Mouse (Mus musculus): ENCODE data around the gene Ciapin1. TPM values are rescaled to one million over a fixed set of nuclear protein-coding genes. Genes with fewer than 3 reads are reported as not detected.

The Ciapin1 gene
- polyA plus RNA-seq, 1 experiment from 2014 or later: 188 TPM

GRCm38 (mm10) chr8:94773048-94773447 lies 65.1 kb downstream of the Ciapin1 start:
- 0 out of 2 replicates have a peak, but pooled peaks have one; percentile 2 for ATAC-seq
- no peaks in the 10 kb centered on the region for H3K27me3 ChIP-seq (ENCODE audit: control insufficient read depth, insufficient read depth, low read depth, low read length)
- 0 out of 2 replicates have a peak overlapping the region, but pooled peaks have one; percentile 73 for H3K27ac ChIP-seq (ENCODE audit: low read length)
- H3K4me1 ChIP-seq (ENCODE audit: control insufficient read depth, insufficient read depth, low read length): peaks cover 22% of the 10 kb centered on the region
- no peaks in the 10 kb centered on the region for H3K9me3 ChIP-seq (replicated peaks; ENCODE audit: control insufficient read depth, low read length, poor library complexity, severe bottlenecking)
- whole genome bisulfite sequencing: 49% methylated on average over 6 of the region's 6 CpGs
- H3K4me2 ChIP-seq (ENCODE audit: low read length): peak overlapping the region; percentile 76
- no peaks in the 10 kb centered on the region for H3K36me3 ChIP-seq (ENCODE audit: control insufficient read depth, insufficient read depth, low read length)
- H3K4me3 ChIP-seq (ENCODE audit: low read depth, low read length): peak overlapping the region; percentile 57
- H3K9ac ChIP-seq (ENCODE audit: low read depth, low read length): peak overlapping the region; percentile 75

DNA sequence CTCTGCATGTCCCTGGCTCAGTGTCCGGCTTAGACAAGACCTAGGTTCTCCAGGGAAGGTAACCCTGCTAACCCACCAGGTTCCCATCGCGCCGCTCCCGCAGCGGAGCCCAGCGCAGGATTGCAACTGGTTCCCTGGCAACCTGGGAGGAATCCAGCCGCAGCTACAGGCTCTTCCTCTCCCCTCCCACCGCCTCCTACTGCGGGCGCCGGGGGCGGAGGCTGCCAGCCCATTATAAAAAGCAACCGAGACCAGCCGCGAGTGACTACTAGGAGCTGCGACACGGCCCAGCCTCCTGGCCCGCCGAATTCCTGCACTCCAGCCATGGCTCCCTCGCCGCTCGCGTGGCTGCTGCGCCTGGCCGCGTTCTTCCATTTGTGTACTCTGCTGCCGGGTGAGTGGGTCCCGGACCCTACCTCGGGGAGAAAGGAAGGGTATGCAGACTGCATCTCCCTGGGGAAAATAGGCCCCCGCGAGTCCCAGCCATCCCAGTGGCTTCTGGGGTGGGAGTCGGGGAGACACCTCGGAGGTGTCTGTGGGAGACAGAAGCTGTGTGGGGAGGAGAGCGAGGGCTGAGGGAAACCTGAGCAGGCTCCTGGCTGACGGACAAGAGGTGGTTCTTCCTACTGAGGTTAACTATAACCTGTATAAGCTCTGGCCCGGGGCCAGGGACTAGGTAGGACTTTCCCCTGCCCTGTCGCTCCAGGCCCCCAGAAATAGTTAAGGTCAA lies 66.1 kb downstream of the Ciapin1 start, which contains the start of gene Cx3cl1:
Gene Cx3cl1, plus strand, starts transcription at position 69 of the 730 bp plus-strand sequence.
- H3K4me1 ChIP-seq (ENCODE audit: control insufficient read depth, insufficient read depth, low read length): peaks cover 20% of the 10 kb centered on the region
- H3K36me3 ChIP-seq (ENCODE audit: control insufficient read depth, insufficient read depth, low read length): no peaks in the 10 kb centered on the region
- no peaks in the 10 kb centered on the region for H3K27me3 ChIP-seq (ENCODE audit: control insufficient read depth, insufficient read depth, low read depth, low read length)
- peak within 1 kb of the TSS; percentile 57 for H3K4me3 ChIP-seq (ENCODE audit: low read depth, low read length)
- H3K9me3 ChIP-seq (replicated peaks; ENCODE audit: control insufficient read depth, low read length, poor library complexity, severe bottlenecking): no peaks in the 10 kb centered on the region
- H3K4me2 ChIP-seq (ENCODE audit: low read length): peak within 1 kb of the TSS; percentile 76
- WGBS: under 1% methylated on average over 38 of the region's 38 CpGs
- peak within 1 kb of the TSS; percentile 75 for H3K9ac ChIP-seq (ENCODE audit: low read depth, low read length)
- peak within 1 kb of the TSS; percentile 73 for H3K27ac ChIP-seq (ENCODE audit: low read length)
- peak; percentile 89 for ATAC-seq

GRCm38 (mm10) chr8:94770945-94771344 lies 67.2 kb downstream of the Ciapin1 start:
- no peak for ATAC-seq
- Histone ChIP-seq H3K36me3 (ENCODE audit: control insufficient read depth, insufficient read depth, low read length) (no peaks in the 10 kb centered on the region), H3K4me3 (ENCODE audit: low read depth, low read length) (no peak overlapping the region), H3K4me1 (ENCODE audit: control insufficient read depth, insufficient read depth, low read length) (peaks cover 20% of the 10 kb centered on the region), H3K27me3 (ENCODE audit: control insufficient read depth, insufficient read depth, low read depth, low read length) (no peaks in the 10 kb centered on the region), H3K4me2 (ENCODE audit: low read length) (no peak overlapping the region; the same call in 1 of the 2 replicates), H3K9me3 (replicated peaks; ENCODE audit: control insufficient read depth, low read length, poor library complexity, severe bottlenecking) (no peaks in the 10 kb centered on the region), H3K27ac (ENCODE audit: low read length) (no peak overlapping the region), H3K9ac (ENCODE audit: low read depth, low read length) (no peak overlapping the region)
- WGBS: 48% methylated on average over 6 of the region's 6 CpGs

Other genes with a start within 250 kb of the Ciapin1 start
- gene Rspry1, start 236.4 kb downstream of the Ciapin1 start, polyA plus RNA-seq (2015; fragmentation: Nextera tagmentation; extraction: Ambion mirVana): 51.2 and 56.6 TPM in 2 replicates
- gene Fam192a, start 236.4 kb downstream of the Ciapin1 start, polyA plus RNA-seq (2015; fragmentation: Nextera tagmentation; extraction: Ambion mirVana): 74.0 and 88.9 TPM in 2 replicates
- 179 and 183 TPM in 2 replicates for gene Arl2bp, start 171.8 kb downstream of the Ciapin1 start, polyA plus RNA-seq (2015; fragmentation: Nextera tagmentation; extraction: Ambion mirVana)
- gene Pllp, start 142.1 kb downstream of the Ciapin1 start, polyA plus RNA-seq (2015; fragmentation: Nextera tagmentation; extraction: Ambion mirVana): 1.7 and 3.4 TPM in 2 replicates
- not detected in 2 replicates for gene Ccl22, start 92.8 kb downstream of the Ciapin1 start, polyA plus RNA-seq (2015; fragmentation: Nextera tagmentation; extraction: Ambion mirVana)
- 38.4 and 55.8 TPM in 2 replicates for gene Cx3cl1, start 66.3 kb downstream of the Ciapin1 start, polyA plus RNA-seq (2015; fragmentation: Nextera tagmentation; extraction: Ambion mirVana)
- gene Ccl17, start 27.9 kb downstream of the Ciapin1 start, polyA plus RNA-seq (2015; fragmentation: Nextera tagmentation; extraction: Ambion mirVana): 0.40 and 0.62 TPM in 2 replicates
- gene Coq9, start within 50 bp of the Ciapin1 start, polyA plus RNA-seq (2015; fragmentation: Nextera tagmentation; extraction: Ambion mirVana): 53.5 and 61.2 TPM in 2 replicates
- 111 and 112 TPM in 2 replicates for gene Polr2c, start 19.1 kb upstream of the Ciapin1 start, polyA plus RNA-seq (2015; fragmentation: Nextera tagmentation; extraction: Ambion mirVana)
- gene Dok4, start 38.0 kb upstream of the Ciapin1 start, polyA plus RNA-seq (2015; fragmentation: Nextera tagmentation; extraction: Ambion mirVana): 96.2 and 112 TPM in 2 replicates
- gene Ccdc102a, start 79.7 kb upstream of the Ciapin1 start, polyA plus RNA-seq (2015; fragmentation: Nextera tagmentation; extraction: Ambion mirVana): 3.4 and 3.8 TPM in 2 replicates
- gene Adgrg5, start 85.3 kb upstream of the Ciapin1 start, polyA plus RNA-seq (2015; fragmentation: Nextera tagmentation; extraction: Ambion mirVana): 0.62 TPM in 1 of 2 replicates, not detected in the other
- gene Adgrg1, start 136.4 kb upstream of the Ciapin1 start, polyA plus RNA-seq (2015; fragmentation: Nextera tagmentation; extraction: Ambion mirVana): 147 and 153 TPM in 2 replicates
- gene Adgrg3, start 179.3 kb upstream of the Ciapin1 start, polyA plus RNA-seq (2015; fragmentation: Nextera tagmentation; extraction: Ambion mirVana): 0.56 and 0.64 TPM in 2 replicates
- 2.4 and 2.5 TPM in 2 replicates for gene Drc7, start 216.7 kb upstream of the Ciapin1 start, polyA plus RNA-seq (2015; fragmentation: Nextera tagmentation; extraction: Ambion mirVana)
- 43.4 and 50.2 TPM in 2 replicates for gene Katnb1, start 242.8 kb upstream of the Ciapin1 start, polyA plus RNA-seq (2015; fragmentation: Nextera tagmentation; extraction: Ambion mirVana)

All from midbrain, embryonic 16.5 days (tissue).